In genomic region chr11:120704486-120705325, GRCm38 (mm10) we compare ENCODE assay signal across 9 mouse cellular contexts. TPM values are rescaled to one million over a fixed set of nuclear protein-coding genes. Genes with fewer than 3 reads are reported as not detected.
DNase-seq lines count a peak whose midpoint lies in the region; ATAC-seq and TF ChIP-seq lines count a peak whose summit lies in the region.
"Had no signal": no experiment of that assay in that cellular context is flagged by ENCODE, and none has a peak within 500 bp of the region (broad histone marks: within the 10 kb centered on the region; RNA-seq: fewer than 3 reads in every experiment).

No protein-coding gene starts in this region.

- TF ChIP-seq CTCF in E14TG2a.4 (conservative IDR thresholded peaks at IDR 0.05; ENCODE audit: low read length): no peak

- H3K4me2 ChIP-seq in heart, embryonic 13.5 days: peak overlapping the region; percentile 48
- peak overlapping the region; percentile 23; the same call in 1 of the 2 replicates for H3K4me2 ChIP-seq in embryonic facial prominence, embryonic 11.5 days (ENCODE audit: low read depth, low read length)

- H3K27me3 ChIP-seq in heart, embryonic 13.5 days (replicated peaks): no peaks in the 10 kb centered on the region
- H3K27me3 ChIP-seq in E14TG2a.4 (ENCODE audit: insufficient read depth, low read length): no peaks in the 10 kb centered on the region
- no peaks in the 10 kb centered on the region for H3K27me3 ChIP-seq in embryonic facial prominence, embryonic 11.5 days (ENCODE audit: control insufficient read depth, insufficient read depth, low read length)
- H3K27me3 ChIP-seq: CH12.LX had no signal

- H3K27ac ChIP-seq in heart, embryonic 13.5 days (replicated peaks): peak overlapping the region; percentile 89
- peak overlapping the region; percentile 62 for H3K27ac ChIP-seq in embryonic facial prominence, embryonic 11.5 days (replicated peaks; ENCODE audit: low read depth, low read length)

- H3K4me3 ChIP-seq in heart, embryonic 13.5 days: 0 out of 2 replicates have a peak overlapping the region, but pooled peaks have one; percentile 3
- H3K4me3 ChIP-seq in E14TG2a.4 (replicated peaks; ENCODE audit: low read length): peak overlapping the region; percentile 55
- H3K4me3 ChIP-seq in embryonic facial prominence, embryonic 11.5 days (ENCODE audit: low read depth, low read length): no peak overlapping the region

- WGBS in heart, embryonic 13.5 days: 23% methylated on average over 8 of the region's 8 CpGs
- WGBS in embryonic facial prominence, embryonic 11.5 days: 7% methylated on average over 8 of the region's 8 CpGs

- ATAC-seq in heart, embryonic 13.5 days (ENCODE audit: extremely low read depth, insufficient number of reproducible peaks, low FRiP score, low TSS enrichment): peak; percentile 51; the same call in 1 of the 2 replicates
- peak; percentile 41 for ATAC-seq in embryonic facial prominence, embryonic 11.5 days (replicated peaks; ENCODE audit: insufficient number of reproducible peaks, low FRiP score, low TSS enrichment, low read depth)

- peaks cover 42% of the 10 kb centered on the region for H3K36me3 ChIP-seq in heart, embryonic 13.5 days
- peaks cover 89% of the 10 kb centered on the region for H3K36me3 ChIP-seq in E14TG2a.4 (ENCODE audit: insufficient read depth, low read length)
- H3K36me3 ChIP-seq in embryonic facial prominence, embryonic 11.5 days (replicated peaks; ENCODE audit: control insufficient read depth, insufficient read depth, low read depth, low read length): no peaks in the 10 kb centered on the region; the same call in none of the 2 replicates

- DNase-seq in heart, adult 18-20 months: no peak
- peak; percentile 60 for DNase-seq in embryonic facial prominence, embryonic 11.5 days (ENCODE audit: low spot score)
- peak; percentile 82 for DNase-seq in lung, postnatal 10 days
- no peak for DNase-seq in adrenal gland, adult (ENCODE audit: inconsistent age in 2 of 2, low spot score in 1 of 2)
- DNase-seq in yolk sac, embryonic 10.5 days (ENCODE audit: low spot score): no peak
- no peak for DNase-seq in right cerebral cortex, postnatal 36 days (ENCODE audit: low spot score in 2 of 2)

- H3K9ac ChIP-seq in heart, embryonic 13.5 days: peak overlapping the region; percentile 71
- H3K9ac ChIP-seq in embryonic facial prominence, embryonic 11.5 days (replicated peaks; ENCODE audit: low read length): peak overlapping the region; percentile 47; the same call in 1 of the 2 replicates

- H3K9me3 ChIP-seq in heart, embryonic 13.5 days: no peaks in the 10 kb centered on the region
- H3K9me3 ChIP-seq in E14TG2a.4 (ENCODE audit: low read length): no peaks in the 10 kb centered on the region
- no peaks in the 10 kb centered on the region for H3K9me3 ChIP-seq in embryonic facial prominence, embryonic 11.5 days (replicated peaks; ENCODE audit: control insufficient read depth, low read length)

- H3K4me1 ChIP-seq in heart, embryonic 13.5 days: peaks cover 51% of the 10 kb centered on the region
- H3K4me1 ChIP-seq in E14TG2a.4 (replicated peaks; ENCODE audit: low read depth, low read length): peaks cover 87% of the 10 kb centered on the region
- peaks cover 32% of the 10 kb centered on the region for H3K4me1 ChIP-seq in embryonic facial prominence, embryonic 11.5 days (ENCODE audit: control insufficient read depth, insufficient read depth, low read length)

RNA-seq across cellular contexts. Expression of gene Cenpx, which starts 8.8 kb away (rescaled TPM):
- 120 and 122 TPM in 2 replicates for polyA plus RNA-seq in heart, embryonic 13.5 days (2015; fragmentation: Nextera tagmentation; extraction: Ambion mirVana)
- 10 to 100 TPM; 32.5 to 34.2 TPM for total RNA-seq in heart, adult 18-20 months (2021)
- 118 and 124 TPM in 2 replicates for polyA plus RNA-seq in embryonic facial prominence, embryonic 11.5 days (2014; fragmentation: Nextera tagmentation; extraction: Ambion mirVana)

RNA-seq across cellular contexts. Expression of gene Lrrc45, which starts 9.0 kb away (rescaled TPM):
- 27.8 and 28.1 TPM in 2 replicates for polyA plus RNA-seq in heart, embryonic 13.5 days (2015; fragmentation: Nextera tagmentation; extraction: Ambion mirVana)
- 1 to 10 TPM; 3.8 to 4.3 TPM for total RNA-seq in heart, adult 18-20 months (2021)
- polyA plus RNA-seq in embryonic facial prominence, embryonic 11.5 days (2014; fragmentation: Nextera tagmentation; extraction: Ambion mirVana): 35.0 and 35.9 TPM in 2 replicates

RNA-seq across cellular contexts. Expression of gene Rac3, which starts 16.6 kb away (rescaled TPM):
- polyA plus RNA-seq in heart, embryonic 13.5 days (2015; fragmentation: Nextera tagmentation; extraction: Ambion mirVana): 6.4 and 9.8 TPM in 2 replicates
- total RNA-seq in heart, adult 18-20 months (2021): 1 to 10 TPM; 1.1 to 1.3 TPM
- 9.7 and 10.9 TPM in 2 replicates for polyA plus RNA-seq in embryonic facial prominence, embryonic 11.5 days (2014; fragmentation: Nextera tagmentation; extraction: Ambion mirVana)

RNA-seq across cellular contexts. Expression of gene Dcxr, which starts 22.4 kb away (rescaled TPM):
- polyA plus RNA-seq in heart, embryonic 13.5 days (2015; fragmentation: Nextera tagmentation; extraction: Ambion mirVana): 7.5 and 7.6 TPM in 2 replicates
- 10 to 100 TPM; 16.6 to 16.7 TPM for total RNA-seq in heart, adult 18-20 months (2021)
- 10.7 and 11.7 TPM in 2 replicates for polyA plus RNA-seq in embryonic facial prominence, embryonic 11.5 days (2014; fragmentation: Nextera tagmentation; extraction: Ambion mirVana)

RNA-seq across cellular contexts. Expression of gene Cbr2, which starts 27.2 kb away (rescaled TPM):
- 2.1 and 3.8 TPM in 2 replicates for polyA plus RNA-seq in heart, embryonic 13.5 days (2015; fragmentation: Nextera tagmentation; extraction: Ambion mirVana)
- 10 to 100 TPM; 20.9 to 82.2 TPM for total RNA-seq in heart, adult 18-20 months (2021)
- polyA plus RNA-seq in embryonic facial prominence, embryonic 11.5 days (2014; fragmentation: Nextera tagmentation; extraction: Ambion mirVana): 3.3 and 3.7 TPM in 2 replicates

Comparison
In these comparisons a context has a peak if more than half of its experiments do, and no peak if none do; other contexts are left out.
1. DNase-seq: peak in embryonic facial prominence, embryonic 11.5 days (single experiment) and lung, postnatal 10 days (single experiment); none in heart, adult 18-20 months (0 of 2), adrenal gland, adult (0 of 2), yolk sac, embryonic 10.5 days (single experiment) and right cerebral cortex, postnatal 36 days (0 of 2).